Mouse (Mus musculus): ENCODE data around the gene Dynlt3. TPM values are rescaled to one million over a fixed set of nuclear protein-coding genes. Genes with fewer than 3 reads are reported as not detected.
"Not testable (repeated sequence)": the region's sequence is repeated elsewhere in the genome, so short reads cannot be mapped to it uniquely, and the experiment has no call there.

The Dynlt3 gene
- total RNA-seq (2015): 36.8 and 37.1 TPM in 2 replicates
- 44.3 and 47.9 TPM in 2 replicates for total RNA-seq (2017)

- peak; percentile 100 for ATAC-seq (ENCODE audit: poor library complexity, severe bottlenecking)
Observed at GRCm38 (mm10) chrX:9662391-9663111, at the start of gene Dynlt3. TSS of gene Dynlt3 (minus strand) at chrX:9663003.

DNA sequence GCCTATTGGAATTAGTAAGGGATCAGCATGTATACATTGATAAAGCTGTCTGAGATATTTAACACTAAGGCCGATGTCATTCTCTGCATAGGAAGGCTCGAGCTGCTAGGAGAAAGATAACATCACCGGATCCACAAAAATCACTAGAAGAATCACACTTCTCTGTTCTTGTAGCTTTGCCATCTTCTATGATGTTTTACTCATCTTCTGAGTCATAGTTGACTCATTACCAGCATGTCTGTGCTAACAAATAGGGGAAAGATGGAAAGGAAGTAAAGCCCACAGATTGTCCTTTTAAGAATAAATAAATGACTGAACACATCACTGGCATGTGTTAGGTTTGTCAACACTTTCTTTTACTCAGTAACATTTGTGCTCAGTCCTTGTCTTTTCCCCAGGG is 37.0 kb upstream of the Dynlt3 start:
- ATAC-seq (ENCODE audit: poor library complexity, severe bottlenecking): no peak

- no peak for ATAC-seq (ENCODE audit: poor library complexity, severe bottlenecking)
Observed at GRCm38 (mm10) chrX:9695997-9696396, 33.2 kb upstream of the Dynlt3 start.

DNA sequence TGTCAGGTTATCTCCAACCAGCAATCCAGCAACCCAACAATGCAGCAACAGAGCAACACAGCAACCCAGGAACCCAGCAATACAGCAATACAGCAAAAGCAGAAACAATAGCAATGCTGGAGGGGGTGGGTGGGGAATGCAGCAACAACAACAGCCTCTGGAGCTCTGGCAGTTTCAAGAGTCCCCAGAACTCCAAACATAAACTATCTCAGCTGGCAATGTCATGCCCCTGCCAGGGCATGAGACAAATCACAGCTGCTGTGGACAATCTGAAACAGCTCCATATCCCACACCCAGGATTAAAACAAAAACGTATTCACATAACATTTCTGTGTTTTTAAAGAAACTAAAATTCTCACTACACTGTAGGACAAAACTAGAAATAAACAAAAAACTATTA is 9.2 kb upstream of the Dynlt3 start:
- no peak for ATAC-seq (ENCODE audit: poor library complexity, severe bottlenecking)

GRCm38 (mm10) chrX:9671418-9671817 is 8.6 kb upstream of the Dynlt3 start:
- ATAC-seq (ENCODE audit: poor library complexity, severe bottlenecking): no peak

- no peak for ATAC-seq (ENCODE audit: poor library complexity, severe bottlenecking)
Observed at GRCm38 (mm10) chrX:9652806-9653205, 10.0 kb downstream of the Dynlt3 start.

DNA sequence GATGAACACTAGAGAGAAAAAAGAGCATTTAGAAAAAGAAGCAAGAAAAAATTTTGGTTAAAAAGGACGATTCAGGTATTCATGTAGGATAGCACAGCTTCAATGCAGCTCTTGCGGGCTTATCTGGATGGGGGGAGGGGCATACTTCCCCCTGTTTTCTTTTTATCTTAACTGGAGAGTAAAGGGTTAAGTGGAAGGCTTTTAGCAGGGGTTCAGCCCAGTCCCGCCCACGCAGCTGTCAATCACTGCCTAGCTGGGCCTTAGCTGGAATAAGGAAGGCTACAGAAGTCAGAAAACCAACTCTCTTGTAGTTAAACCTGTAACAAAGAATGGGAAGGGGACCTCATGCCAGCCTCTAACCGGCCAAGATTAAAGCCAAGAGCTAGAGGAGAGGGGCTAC is 22.2 kb downstream of the Dynlt3 start:
- not testable (repeated sequence) for ATAC-seq (ENCODE audit: poor library complexity, severe bottlenecking)

DNA sequence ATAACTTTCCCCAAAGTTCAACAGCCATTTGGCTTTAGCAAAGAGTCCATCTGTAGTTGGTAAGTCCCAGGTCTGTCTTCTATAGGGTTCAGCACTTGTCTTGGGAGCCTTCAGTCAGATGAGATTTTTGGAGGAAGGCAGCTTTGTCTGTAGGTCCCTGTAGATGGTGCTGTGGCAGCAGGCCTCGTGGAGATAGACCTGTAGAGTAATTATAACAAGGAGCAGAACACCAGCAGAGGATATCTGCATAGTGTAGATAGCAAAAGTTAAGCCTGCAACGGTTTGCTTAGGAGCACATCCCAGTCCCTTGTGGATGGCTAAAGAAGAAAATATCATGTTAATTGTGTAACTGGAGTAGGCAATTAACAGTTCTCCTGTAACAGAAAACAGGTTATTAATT is 22.7 kb downstream of the Dynlt3 start:
- ATAC-seq (ENCODE audit: poor library complexity, severe bottlenecking): not testable (repeated sequence)

Other genes with a start within 250 kb of the Dynlt3 start
- gene Cybb, start 175.2 kb downstream of the Dynlt3 start, total RNA-seq (2015): 890 and 891 TPM in 2 replicates
- 1,069 and 1,126 TPM in 2 replicates for gene Cybb, start 175.2 kb downstream of the Dynlt3 start, total RNA-seq (2017)
- gene H2al1o, start 90.6 kb downstream of the Dynlt3 start, total RNA-seq (2015): not detected in 2 replicates
- gene H2al1o, start 90.6 kb downstream of the Dynlt3 start, total RNA-seq (2017): not detected in 2 replicates
- not detected in 2 replicates for gene Hypm, start 183.9 kb upstream of the Dynlt3 start, total RNA-seq (2015)
- gene Hypm, start 183.9 kb upstream of the Dynlt3 start, total RNA-seq (2017): not detected in 2 replicates
- gene H2al3, start 186.7 kb upstream of the Dynlt3 start, total RNA-seq (2015): not detected in 2 replicates
- not detected in 2 replicates for gene H2al3, start 186.7 kb upstream of the Dynlt3 start, total RNA-seq (2017)
- gene Sytl5, start 222.6 kb upstream of the Dynlt3 start, total RNA-seq (2015): not detected in 2 replicates
- 0.18 TPM in 1 of 2 replicates, not detected in the other for gene Sytl5, start 222.6 kb upstream of the Dynlt3 start, total RNA-seq (2017)

All from megakaryocyte, adult 5-6 weeks (primary cell).